Mouse (Mus musculus): Measurements from ENCODE around the gene Lrig1. TPM values are rescaled to one million over a fixed set of nuclear protein-coding genes. Genes with fewer than 3 reads are reported as not detected.

Gene Lrig1
- total RNA-seq, 2 experiments from 2014 or later, result 21.6 to 25.3 TPM

DNA sequence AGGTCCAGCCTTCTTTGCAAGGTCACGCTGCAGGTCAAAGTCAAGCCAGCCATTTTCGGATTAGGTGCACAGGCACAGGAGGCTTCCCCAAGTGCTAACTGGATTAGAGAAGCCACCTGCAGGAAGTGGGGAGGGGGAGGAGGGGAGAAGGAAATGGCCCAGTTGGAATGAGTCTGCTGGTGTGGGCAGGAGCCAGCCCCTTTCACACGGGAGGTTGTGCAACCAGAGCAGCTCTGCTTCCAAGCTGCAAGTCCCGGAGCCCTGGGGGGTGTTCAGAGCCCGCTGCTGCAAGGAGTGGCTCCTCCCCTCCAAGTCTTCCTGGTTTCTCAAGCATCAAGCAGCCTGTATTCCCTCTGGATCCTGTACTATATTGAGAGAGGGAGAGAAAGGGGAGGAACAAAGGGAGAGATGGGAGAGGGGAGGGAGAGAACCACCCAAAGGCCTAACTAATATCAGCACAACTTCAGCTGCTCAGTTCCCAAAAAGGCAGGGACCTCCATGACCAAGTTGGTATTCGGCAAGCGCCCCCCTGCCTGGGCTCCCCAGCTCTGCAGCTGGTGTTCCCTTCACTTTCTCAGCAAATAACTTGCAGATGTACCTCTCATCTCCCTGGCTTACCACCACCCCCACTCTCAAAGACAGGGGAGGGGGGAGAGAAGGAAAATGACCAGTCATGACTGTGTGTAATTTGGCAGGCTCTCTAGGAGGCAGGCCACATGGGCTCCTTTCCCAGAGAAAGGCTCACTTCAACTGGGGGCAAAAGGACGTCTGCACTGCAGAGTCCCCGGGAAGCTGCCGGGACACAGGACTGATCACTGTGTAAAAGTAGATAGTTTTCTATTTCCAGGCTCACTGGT, 52.2 kb downstream of the Lrig1 start:
- peak; percentile 80 for DNase-seq

DNA sequence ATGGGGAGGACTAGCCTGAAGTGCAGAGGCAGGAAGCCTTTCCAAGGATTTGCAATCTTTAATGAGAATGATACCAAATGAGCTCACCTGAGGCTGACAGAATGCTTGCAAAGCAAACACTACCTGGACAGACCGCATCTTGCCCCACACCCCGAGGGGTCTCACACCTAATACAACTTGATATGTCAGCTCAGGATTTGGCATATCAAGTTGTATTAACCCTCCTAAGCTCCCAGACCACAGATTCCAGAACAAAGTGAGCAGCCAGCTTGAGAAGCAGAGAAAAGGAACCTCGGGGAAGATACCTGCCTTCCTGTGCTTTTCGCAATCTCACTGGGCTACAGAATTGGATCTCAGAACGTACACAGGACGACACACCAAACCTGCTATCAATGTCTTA, 53.1 kb downstream of the Lrig1 start:
- no peak for DNase-seq

DNA sequence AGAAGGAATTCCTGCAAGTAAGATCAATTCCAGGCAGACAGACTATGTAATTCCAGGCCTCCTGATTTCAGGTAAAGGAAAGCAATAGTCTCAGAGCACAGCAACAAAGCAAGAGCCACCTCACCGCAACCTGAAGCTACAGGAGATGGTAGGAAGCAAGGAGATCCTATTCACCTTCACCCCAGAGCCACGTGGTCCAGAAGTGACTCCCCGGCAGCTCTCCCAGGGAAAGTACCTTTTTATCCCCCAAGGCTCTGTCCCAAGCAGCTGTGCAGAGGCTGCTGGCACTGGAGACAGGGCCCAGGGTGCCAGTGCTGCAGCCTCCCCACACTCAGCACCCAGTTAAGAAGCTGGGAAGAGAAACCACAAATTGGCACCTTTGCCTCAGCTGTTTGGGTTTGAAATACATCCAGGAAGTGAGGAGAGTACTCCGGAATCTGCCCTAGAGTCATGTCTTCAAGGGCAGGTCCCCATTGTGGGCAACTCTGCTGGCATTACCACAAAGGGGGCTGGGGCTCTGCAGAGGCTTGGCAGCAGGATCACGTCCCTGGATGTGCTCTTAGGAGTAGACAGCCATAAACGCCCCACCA, 53.6 kb downstream of the Lrig1 start:
- DNase-seq, result no peak

DNA sequence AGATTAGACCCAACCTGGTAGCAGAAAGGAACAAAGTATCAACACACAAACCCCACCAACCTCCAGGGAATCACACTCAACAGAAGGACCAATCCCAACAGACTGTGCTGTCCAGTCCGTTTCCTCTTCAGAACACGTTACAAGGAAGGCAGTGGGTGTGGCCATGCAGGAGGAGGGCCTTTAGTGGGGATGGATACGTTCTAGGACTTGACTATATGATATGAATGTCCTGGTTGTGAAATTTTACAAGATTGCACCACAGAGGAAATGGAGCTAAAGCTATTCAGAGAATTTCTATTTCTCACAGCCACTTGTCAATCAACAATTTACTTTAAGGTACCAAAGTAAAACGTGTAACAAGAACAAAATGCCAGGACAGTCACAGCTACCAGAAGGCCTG, 54.2 kb downstream of the Lrig1 start:
- DNase-seq, result no peak

- DNase-seq, result peak; percentile 30
Observed at GRCm38 (mm10) chr6:94644641-94645040, 55.3 kb downstream of the Lrig1 start.

- DNase-seq, result no peak
Observed at GRCm38 (mm10) chr6:94643989-94644388, 56.0 kb downstream of the Lrig1 start.

DNA sequence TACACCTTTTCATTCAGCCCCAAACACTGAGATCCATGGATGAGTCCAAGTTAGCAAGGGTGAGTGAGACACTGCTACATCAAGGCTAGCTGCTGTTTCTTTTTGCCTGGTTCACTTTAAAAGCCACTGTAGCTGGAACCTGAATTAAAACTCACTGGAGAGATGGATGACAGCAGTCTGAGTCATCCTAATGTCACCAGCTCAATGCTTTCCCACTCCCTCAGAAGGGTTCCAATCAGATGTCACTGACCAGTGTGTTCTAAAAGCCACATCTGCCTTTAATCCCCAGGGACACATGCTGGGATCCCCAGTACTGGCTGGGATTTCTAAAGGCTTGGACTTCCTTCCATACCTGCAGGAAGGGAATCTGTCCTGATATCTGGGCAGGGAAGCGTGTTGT, 57.9 kb downstream of the Lrig1 start:
- DNase-seq, result no peak

DNA sequence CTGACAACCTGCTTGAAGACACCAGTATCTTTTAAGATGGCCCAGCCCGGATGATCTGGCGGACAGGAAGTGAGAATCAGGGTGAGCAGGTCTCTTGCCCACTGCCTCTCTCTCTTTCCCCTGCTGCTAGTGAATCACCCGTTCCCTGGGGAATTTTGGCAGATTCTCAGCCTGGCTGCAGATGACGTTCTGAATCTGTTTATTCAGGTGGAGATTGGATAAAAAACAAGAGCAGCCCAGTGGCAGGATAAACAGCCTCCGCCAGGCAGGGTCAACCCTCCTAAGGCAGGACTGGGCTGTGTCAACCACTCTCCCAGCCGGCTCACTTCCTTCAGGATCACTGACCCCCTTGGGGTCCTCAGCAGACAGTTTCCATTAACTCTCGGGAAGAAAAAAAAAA, 59.7 kb downstream of the Lrig1 start:
- DNase-seq, result peak; percentile 42

DNA sequence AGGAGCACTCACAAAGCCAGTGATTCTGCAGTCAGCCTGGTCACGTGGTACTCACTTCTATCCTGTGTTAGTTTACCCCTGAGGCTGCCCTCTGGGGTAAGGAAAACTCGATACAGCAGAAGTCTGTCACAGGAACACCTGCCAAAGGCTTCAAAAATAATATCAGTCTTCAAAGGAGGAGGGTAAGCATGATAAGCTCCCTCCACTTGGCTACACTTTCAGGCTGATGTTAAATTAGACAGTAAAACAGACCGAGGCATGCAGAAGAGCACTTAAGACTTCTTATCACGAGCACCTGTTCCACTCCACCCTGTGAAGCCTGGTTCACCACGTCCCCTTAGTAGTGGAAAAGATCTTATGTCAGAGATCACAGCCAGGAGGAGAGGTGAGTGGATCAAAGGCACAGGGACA, 62.9 kb downstream of the Lrig1 start:
- DNase-seq, result no peak

DNA sequence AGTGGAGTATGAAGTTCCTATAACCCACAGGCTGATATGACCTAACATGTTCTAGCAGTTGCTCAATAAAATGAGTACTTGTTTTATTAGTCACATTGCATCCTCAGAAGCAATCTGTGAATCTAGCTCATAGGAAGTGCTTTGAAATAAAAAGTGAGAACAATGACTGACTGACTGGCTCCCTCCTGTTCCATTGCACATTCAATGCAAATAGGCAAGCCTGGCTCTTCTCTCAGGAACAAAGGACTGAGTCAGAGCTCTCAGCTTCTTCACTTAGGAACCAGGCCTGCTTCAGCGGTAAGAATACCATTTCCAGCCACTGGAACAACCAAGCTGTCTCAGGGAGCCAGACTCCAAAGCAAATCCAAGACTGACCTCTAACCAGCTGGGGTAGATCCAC, 64.6 kb downstream of the Lrig1 start:
- DNase-seq, result no peak

- no peak for DNase-seq
Observed at GRCm38 (mm10) chr6:94634710-94635109, 65.2 kb downstream of the Lrig1 start.

- no peak for DNase-seq
Observed at GRCm38 (mm10) chr6:94634274-94634673, 65.7 kb downstream of the Lrig1 start.

DNA sequence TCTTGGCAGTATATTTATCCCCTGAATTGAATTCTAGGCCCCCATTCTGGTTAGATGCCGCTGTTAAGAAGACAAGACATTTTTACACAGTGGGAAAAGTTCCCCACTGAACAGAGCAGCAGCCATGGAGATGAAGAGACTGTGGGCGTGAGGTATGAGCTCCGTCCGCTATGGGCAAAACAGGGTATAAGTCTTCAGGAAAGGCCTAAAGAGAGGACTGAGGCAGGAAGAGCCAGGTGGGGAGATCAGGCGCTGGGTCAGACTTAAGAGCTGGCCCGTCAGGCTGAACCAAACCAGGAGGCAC, 68.2 kb downstream of the Lrig1 start:
- no peak for DNase-seq

GRCm38 (mm10) chr6:94631051-94631778, 68.7 kb downstream of the Lrig1 start:
- DNase-seq, result no peak

DNA sequence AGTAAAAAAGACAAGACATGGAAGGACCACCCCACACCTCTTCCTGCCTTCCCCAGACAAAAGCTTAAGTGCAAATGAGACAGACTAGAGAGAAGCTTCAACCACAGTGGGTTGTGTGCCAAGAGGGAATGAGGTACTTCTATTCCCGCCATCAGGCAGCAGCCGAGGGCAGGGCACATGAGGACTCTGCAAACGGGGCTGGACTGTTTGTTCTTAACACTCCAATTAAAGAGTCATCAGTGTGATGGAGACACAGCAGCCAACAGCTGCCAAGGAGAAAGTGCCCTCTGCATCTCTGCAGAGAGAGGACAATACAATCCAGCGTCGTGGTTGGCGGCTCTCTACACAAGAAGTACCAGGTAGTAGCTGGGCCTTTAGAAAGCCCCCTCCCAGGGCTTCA, 71.2 kb downstream of the Lrig1 start:
- DNase-seq, result no peak

DNA sequence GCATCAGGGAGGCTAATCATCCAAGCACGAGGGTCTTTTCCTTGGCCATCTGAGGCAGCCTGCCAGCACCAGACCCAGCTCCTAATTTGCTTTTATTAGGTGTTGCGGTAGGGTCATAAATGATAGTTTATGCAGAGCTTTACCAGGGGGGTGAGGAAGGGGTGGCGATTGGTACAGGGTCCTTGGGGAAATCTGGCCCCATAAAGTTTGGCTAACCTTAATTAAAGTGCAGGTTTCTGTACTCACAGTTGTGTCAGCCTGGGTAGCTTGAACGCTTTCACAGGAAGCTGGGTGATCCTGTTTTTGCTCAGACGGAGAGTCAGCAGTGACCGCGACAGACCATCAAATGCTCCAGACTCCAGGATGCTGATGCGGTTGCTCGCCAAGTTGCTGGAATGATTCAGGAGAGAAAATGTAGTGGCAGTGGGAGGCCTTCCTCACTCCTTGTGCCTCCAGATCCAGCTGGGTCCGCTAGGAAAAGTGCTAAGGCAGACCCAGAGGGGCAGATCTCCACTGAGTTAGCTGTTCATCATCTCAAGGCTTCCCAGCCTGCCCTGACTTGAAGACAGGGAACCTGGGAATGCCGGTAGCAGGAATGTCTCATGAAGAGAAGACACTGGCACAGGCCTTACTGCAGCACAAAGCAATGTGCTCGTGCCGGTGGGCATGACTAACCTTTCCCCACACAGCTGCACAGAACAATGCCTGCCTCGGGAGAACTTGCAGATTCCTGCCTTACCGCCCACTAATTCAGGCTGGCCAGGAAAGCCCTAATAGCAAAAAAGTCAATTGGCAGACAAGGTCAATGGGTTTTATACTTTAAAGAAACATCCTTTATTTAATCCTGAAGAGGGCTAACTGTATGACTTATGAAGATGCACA, 72.0 kb downstream of the Lrig1 start:
- DNase-seq, result no peak

DNA sequence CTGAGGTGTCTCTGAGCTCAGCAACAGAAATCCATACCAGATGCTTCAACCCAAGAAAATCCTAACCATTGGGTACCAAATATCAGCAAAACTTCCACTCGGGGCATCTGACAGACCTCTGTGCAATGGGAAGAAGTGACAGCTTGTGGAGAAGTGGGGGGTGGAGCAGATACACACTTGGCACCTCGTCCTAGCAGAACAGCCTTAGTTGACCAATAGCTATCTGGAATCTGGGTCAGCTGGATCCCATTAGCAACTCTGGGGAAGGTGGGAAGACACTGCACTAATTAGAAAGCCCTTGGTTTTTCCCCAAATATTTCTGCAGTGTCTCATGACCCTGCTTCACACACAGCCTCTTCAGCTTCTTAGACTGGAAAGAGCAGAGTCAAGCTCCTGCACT, 73.2 kb downstream of the Lrig1 start:
- DNase-seq, result no peak

DNA sequence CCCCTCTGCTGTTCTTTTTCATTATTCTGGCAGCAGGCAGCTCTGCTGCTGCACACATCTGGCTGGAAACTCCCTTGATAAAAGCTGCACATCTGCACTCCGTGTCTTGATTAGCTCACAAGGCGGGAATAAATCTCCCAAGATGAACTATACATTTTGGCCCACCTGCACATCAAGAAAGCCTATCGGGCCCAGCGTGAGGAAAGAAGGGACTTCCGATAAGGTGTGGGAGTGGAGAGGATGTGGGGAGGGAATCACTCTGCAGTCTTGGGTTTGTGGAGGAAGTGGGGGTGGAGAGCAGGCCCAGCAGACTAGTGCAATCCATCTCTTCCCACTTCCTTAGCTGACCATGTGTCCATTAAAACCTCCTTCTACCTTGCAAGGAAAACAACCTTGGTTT, 74.1 kb downstream of the Lrig1 start:
- no peak for DNase-seq

GRCm38 (mm10) chr6:94624543-94624942, 75.4 kb downstream of the Lrig1 start:
- DNase-seq, result no peak

DNA sequence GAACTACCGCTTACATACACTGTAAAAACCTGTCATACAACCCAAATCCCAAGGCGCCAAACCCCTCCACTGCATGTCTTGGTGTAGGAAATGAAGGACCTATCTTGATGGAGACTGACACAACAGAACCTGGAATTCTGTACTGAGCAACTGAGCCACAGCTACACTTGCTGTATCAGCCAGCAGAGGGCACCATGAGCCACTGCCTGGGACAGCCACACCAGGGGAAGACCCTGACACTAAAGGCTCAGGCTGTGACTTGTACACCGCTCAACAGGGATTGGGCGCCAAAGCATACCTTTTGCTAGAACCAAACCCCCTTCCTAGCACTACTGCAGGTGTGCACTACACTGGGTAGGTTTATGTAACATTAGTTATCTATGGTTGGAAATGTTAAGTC, 77.0 kb downstream of the Lrig1 start:
- DNase-seq, result peak; percentile 80

GRCm38 (mm10) chr6:94620801-94621301, 79.1 kb downstream of the Lrig1 start:
- DNase-seq, result peak; percentile 34

GRCm38 (mm10) chr6:94620287-94620686, 79.7 kb downstream of the Lrig1 start:
- DNase-seq, result no peak

Data from adrenal gland, postnatal 10 days (tissue).